Mouse (Mus musculus): ENCODE data around the gene Ralgapa2. TPM values are rescaled to one million over a fixed set of nuclear protein-coding genes. Genes with fewer than 3 reads are reported as not detected.

The Ralgapa2 gene
- polyA plus RNA-seq, 1 experiment from 2014 or later, result 8.6 TPM

- Histone ChIP-seq H3K9ac (ENCODE audit: low read length) (no peak overlapping the region), H3K27me3 (ENCODE audit: control insufficient read depth, insufficient read depth, low read length) (no peaks in the 10 kb centered on the region), H3K4me3 (ENCODE audit: low read depth, low read length) (no peak overlapping the region), H3K27ac (ENCODE audit: low read depth, low read length) (no peak overlapping the region), H3K4me1 (ENCODE audit: control insufficient read depth, insufficient read depth, low read length) (no peaks in the 10 kb centered on the region), H3K36me3 (ENCODE audit: control insufficient read depth, insufficient read depth, low read length) (no peaks in the 10 kb centered on the region), H3K4me2 (ENCODE audit: low read depth) (no peak overlapping the region), H3K9me3 (ENCODE audit: control insufficient read depth, low read length) (no peaks in the 10 kb centered on the region)
- DNase-seq (ENCODE audit: low spot score), result no peak
- WGBS, result 89% methylated on average over 9 of the region's 9 CpGs
- no peak for ATAC-seq (ENCODE audit: insufficient read depth, low FRiP score, low TSS enrichment)
These were observed 99.4 kb downstream of the Ralgapa2 start for GRCm38 (mm10) chr2:146412733-146413132.

- WGBS, result 86% methylated on average over 5 of the region's 5 CpGs
- DNase-seq (ENCODE audit: low spot score) (no peak), ATAC-seq (ENCODE audit: insufficient read depth, low FRiP score, low TSS enrichment) (no peak)
- Histone ChIP-seq H3K4me2 (ENCODE audit: low read depth) (no peak overlapping the region), H3K27me3 (ENCODE audit: control insufficient read depth, insufficient read depth, low read length) (no peaks in the 10 kb centered on the region), H3K36me3 (ENCODE audit: control insufficient read depth, insufficient read depth, low read length) (no peaks in the 10 kb centered on the region), H3K4me3 (ENCODE audit: low read depth, low read length) (no peak overlapping the region), H3K27ac (ENCODE audit: low read depth, low read length) (no peak overlapping the region), H3K9me3 (ENCODE audit: control insufficient read depth, low read length) (no peaks in the 10 kb centered on the region), H3K9ac (ENCODE audit: low read length) (no peak overlapping the region), H3K4me1 (ENCODE audit: control insufficient read depth, insufficient read depth, low read length) (no peaks in the 10 kb centered on the region)
These were observed 100.2 kb downstream of the Ralgapa2 start for GRCm38 (mm10) chr2:146411904-146412303.

- Histone ChIP-seq H3K9ac (ENCODE audit: low read length) (no peak overlapping the region), H3K36me3 (ENCODE audit: control insufficient read depth, insufficient read depth, low read length) (no peaks in the 10 kb centered on the region), H3K4me2 (ENCODE audit: low read depth) (no peak overlapping the region), H3K9me3 (ENCODE audit: control insufficient read depth, low read length) (no peaks in the 10 kb centered on the region), H3K27me3 (ENCODE audit: control insufficient read depth, insufficient read depth, low read length) (no peaks in the 10 kb centered on the region), H3K4me3 (ENCODE audit: low read depth, low read length) (no peak overlapping the region), H3K4me1 (ENCODE audit: control insufficient read depth, insufficient read depth, low read length) (0 out of 2 replicates have a peak, but pooled peaks cover under 1% of the 10 kb centered on the region), H3K27ac (ENCODE audit: low read depth, low read length) (no peak overlapping the region)
- no peak for ATAC-seq (ENCODE audit: insufficient read depth, low FRiP score, low TSS enrichment)
- WGBS, result 93% methylated on average over 4 of the region's 4 CpGs
- no peak for DNase-seq (ENCODE audit: low spot score)
These were observed 105.1 kb downstream of the Ralgapa2 start for GRCm38 (mm10) chr2:146407078-146407477.

- Histone ChIP-seq H3K4me2 (ENCODE audit: low read depth) (no peak overlapping the region), H3K9me3 (ENCODE audit: control insufficient read depth, low read length) (no peaks in the 10 kb centered on the region), H3K27me3 (ENCODE audit: control insufficient read depth, insufficient read depth, low read length) (no peaks in the 10 kb centered on the region), H3K4me3 (ENCODE audit: low read depth, low read length) (no peak overlapping the region), H3K9ac (ENCODE audit: low read length) (no peak overlapping the region), H3K4me1 (ENCODE audit: control insufficient read depth, insufficient read depth, low read length) (peaks cover 3% of the 10 kb centered on the region; the same call in 1 of the 2 replicates), H3K36me3 (ENCODE audit: control insufficient read depth, insufficient read depth, low read length) (no peaks in the 10 kb centered on the region), H3K27ac (ENCODE audit: low read depth, low read length) (no peak overlapping the region)
- ATAC-seq (ENCODE audit: insufficient read depth, low FRiP score, low TSS enrichment) (no peak), DNase-seq (ENCODE audit: low spot score) (no peak)
These were observed 110.6 kb downstream of the Ralgapa2 start for GRCm38 (mm10) chr2:146401588-146401987.

- no peak overlapping the region for H3K9ac ChIP-seq (ENCODE audit: low read length)
- no peaks in the 10 kb centered on the region for H3K27me3 ChIP-seq (ENCODE audit: control insufficient read depth, insufficient read depth, low read length)
- no peaks in the 10 kb centered on the region for H3K36me3 ChIP-seq (ENCODE audit: control insufficient read depth, insufficient read depth, low read length)
- H3K4me3 ChIP-seq (ENCODE audit: low read depth, low read length), result no peak overlapping the region
- H3K4me1 ChIP-seq (ENCODE audit: control insufficient read depth, insufficient read depth, low read length), result peaks cover 3% of the 10 kb centered on the region; the same call in 1 of the 2 replicates
- no peak overlapping the region for H3K27ac ChIP-seq (ENCODE audit: low read depth, low read length)
- H3K4me2 ChIP-seq (ENCODE audit: low read depth), result no peak overlapping the region
- 43% methylated on average over 2 of the region's 2 CpGs for WGBS
- ATAC-seq (ENCODE audit: insufficient read depth, low FRiP score, low TSS enrichment) (no peak), DNase-seq (ENCODE audit: low spot score) (no peak)
- H3K9me3 ChIP-seq (ENCODE audit: control insufficient read depth, low read length), result no peaks in the 10 kb centered on the region
These were observed 111.4 kb downstream of the Ralgapa2 start for GRCm38 (mm10) chr2:146400738-146401137.

- no peak for ATAC-seq (ENCODE audit: insufficient read depth, low FRiP score, low TSS enrichment)
- Histone ChIP-seq H3K4me2 (ENCODE audit: low read depth) (no peak overlapping the region), H3K27ac (ENCODE audit: low read depth, low read length) (no peak overlapping the region), H3K9me3 (ENCODE audit: control insufficient read depth, low read length) (no peaks in the 10 kb centered on the region), H3K36me3 (ENCODE audit: control insufficient read depth, insufficient read depth, low read length) (no peaks in the 10 kb centered on the region), H3K9ac (ENCODE audit: low read length) (no peak overlapping the region), H3K4me3 (ENCODE audit: low read depth, low read length) (no peak overlapping the region), H3K4me1 (ENCODE audit: control insufficient read depth, insufficient read depth, low read length) (peaks cover 3% of the 10 kb centered on the region; the same call in 1 of the 2 replicates), H3K27me3 (ENCODE audit: control insufficient read depth, insufficient read depth, low read length) (no peaks in the 10 kb centered on the region)
- WGBS, result 90% methylated on average over 6 of the region's 6 CpGs
- DNase-seq (ENCODE audit: low spot score), result no peak
These were observed 113.8 kb downstream of the Ralgapa2 start for GRCm38 (mm10) chr2:146398211-146398865.

- no peak overlapping the region for H3K27ac ChIP-seq (ENCODE audit: low read depth, low read length)
- no peaks in the 10 kb centered on the region for H3K4me1 ChIP-seq (ENCODE audit: control insufficient read depth, insufficient read depth, low read length)
- no peaks in the 10 kb centered on the region for H3K9me3 ChIP-seq (ENCODE audit: control insufficient read depth, low read length)
- H3K9ac ChIP-seq (ENCODE audit: low read length), result no peak overlapping the region
- H3K27me3 ChIP-seq (ENCODE audit: control insufficient read depth, insufficient read depth, low read length), result no peaks in the 10 kb centered on the region
- no peaks in the 10 kb centered on the region for H3K36me3 ChIP-seq (ENCODE audit: control insufficient read depth, insufficient read depth, low read length)
- H3K4me2 ChIP-seq (ENCODE audit: low read depth), result no peak overlapping the region
- DNase-seq (ENCODE audit: low spot score), result no peak
- WGBS, result 93% methylated on average over 2 of the region's 2 CpGs
- ATAC-seq (ENCODE audit: insufficient read depth, low FRiP score, low TSS enrichment), result no peak
- no peak overlapping the region for H3K4me3 ChIP-seq (ENCODE audit: low read depth, low read length)
These were observed 124.9 kb downstream of the Ralgapa2 start for GRCm38 (mm10) chr2:146387211-146387610.

- H3K4me3 ChIP-seq (ENCODE audit: low read depth, low read length), result no peak overlapping the region
- no peak overlapping the region for H3K27ac ChIP-seq (ENCODE audit: low read depth, low read length)
- H3K27me3 ChIP-seq (ENCODE audit: control insufficient read depth, insufficient read depth, low read length), result no peaks in the 10 kb centered on the region
- no peaks in the 10 kb centered on the region for H3K4me1 ChIP-seq (ENCODE audit: control insufficient read depth, insufficient read depth, low read length)
- H3K36me3 ChIP-seq (ENCODE audit: control insufficient read depth, insufficient read depth, low read length), result no peaks in the 10 kb centered on the region
- no peak overlapping the region for H3K9ac ChIP-seq (ENCODE audit: low read length)
- no peak for ATAC-seq (ENCODE audit: insufficient read depth, low FRiP score, low TSS enrichment)
- no peaks in the 10 kb centered on the region for H3K9me3 ChIP-seq (ENCODE audit: control insufficient read depth, low read length)
- peak; percentile 25 for DNase-seq (ENCODE audit: low spot score)
- 14% methylated on average over 1 of the region's 1 CpGs for WGBS
- H3K4me2 ChIP-seq (ENCODE audit: low read depth), result no peak overlapping the region
These were observed 127.6 kb downstream of the Ralgapa2 start for GRCm38 (mm10) chr2:146384582-146384981.

- no peak overlapping the region for H3K4me3 ChIP-seq (ENCODE audit: low read depth, low read length)
- no peaks in the 10 kb centered on the region for H3K27me3 ChIP-seq (ENCODE audit: control insufficient read depth, insufficient read depth, low read length)
- WGBS, result 69% methylated on average over 5 of the region's 5 CpGs
- no peak overlapping the region for H3K27ac ChIP-seq (ENCODE audit: low read depth, low read length)
- no peaks in the 10 kb centered on the region for H3K4me1 ChIP-seq (ENCODE audit: control insufficient read depth, insufficient read depth, low read length)
- no peak for ATAC-seq (ENCODE audit: insufficient read depth, low FRiP score, low TSS enrichment)
- H3K4me2 ChIP-seq (ENCODE audit: low read depth), result no peak overlapping the region
- H3K9me3 ChIP-seq (ENCODE audit: control insufficient read depth, low read length), result no peaks in the 10 kb centered on the region
- no peak overlapping the region for H3K9ac ChIP-seq (ENCODE audit: low read length)
- DNase-seq (ENCODE audit: low spot score), result no peak
- H3K36me3 ChIP-seq (ENCODE audit: control insufficient read depth, insufficient read depth, low read length), result no peaks in the 10 kb centered on the region
These were observed 135.9 kb downstream of the Ralgapa2 start for GRCm38 (mm10) chr2:146376293-146376692.
